Mouse (Mus musculus) small intestine, adult 2 months (tissue): ENCODE results near the gene Hes6. TPM values are rescaled to one million over a fixed set of nuclear protein-coding genes. Genes with fewer than 3 reads are reported as not detected.
A peak's percentile ranks its signal among the peaks of the same experiment; 100 is the strongest.

Experiments
- H3K27ac ChIP-seq: fragments of 200-500 bp; 2 replicates; pipeline ENCODE4 v1.5.1; 2012; ENCODE audit warnings: low read depth, low read length, control low read depth, inconsistent platforms; ENCODE audit not compliant: insufficient read depth
- H3K27me3 ChIP-seq: fragments of 200-500 bp; 2 replicates; pipeline ENCODE4 v1.6.1; 2012; ENCODE audit warnings: mild to moderate bottlenecking, moderate library complexity, low read length, inconsistent platforms; ENCODE audit not compliant: control insufficient read depth, insufficient read depth
- H3K36me3 ChIP-seq: fragments of 200-500 bp; 2 replicates; pipeline ENCODE4 v1.6.1; 2012; ENCODE audit warnings: mild to moderate bottlenecking, low read length, control low read depth, inconsistent platforms; ENCODE audit not compliant: control insufficient read depth, insufficient read depth
- H3K4me1 ChIP-seq: fragments of 200-500 bp; 2 replicates; pipeline ENCODE4 v1.6.1; 2012; ENCODE audit warnings: low read length, inconsistent platforms, mixed read lengths; ENCODE audit not compliant: control insufficient read depth, insufficient read depth, insufficient read length
- H3K4me3 ChIP-seq: fragments of 200-500 bp; 2 replicates; pipeline ENCODE4 v1.5.1; 2012; ENCODE audit warnings: low read depth, mild to moderate bottlenecking, control low read depth, inconsistent platforms, low read length, moderate library complexity
- CTCF ChIP-seq: fragments of 200-500 bp; IDR thresholded peaks from 2 replicates; pipeline ENCODE4 v1.5.1; 2012; ENCODE audit warnings: low read depth, mild to moderate bottlenecking, control low read depth, inconsistent platforms, low read length, moderate library complexity, mixed read lengths; ENCODE audit not compliant: insufficient replicate concordance, insufficient read length; ENCODE audit errors: extremely low read depth
- POLR2A ChIP-seq: fragments of 200-500 bp; IDR thresholded peaks from 2 replicates; pipeline ENCODE4 v1.6.1; 2012; ENCODE audit warnings: low read depth, mild to moderate bottlenecking, control low read depth, inconsistent platforms, low read length, moderate library complexity
- WGBS: fragments of 180-500 bp; shearing (Covaris S2); methylation state at CpG from one replicate; pipeline ENCODE4 v1.1.7; 2018; 5-methylcytosine and 5-hydroxymethylcytosine counted together
- polyA plus RNA-seq: library from polyadenylated mRNA; depleted of rRNA; stranded (reverse); fragments of >200 nt; gene quantifications from 2 replicates; pipeline ENCODE4 v1.2.3, GENCODE M21; 2012

Gene Hes6
- polyA plus RNA-seq, 1 experiment, result 113 TPM

- peak overlapping the region; percentile 44 for H3K4me3 ChIP-seq
- H3K27ac ChIP-seq, result peak overlapping the region; percentile 100
- H3K27me3 ChIP-seq, result no peaks in the 10 kb centered on the region
- H3K36me3 ChIP-seq, result no peaks in the 10 kb centered on the region
- no peak for TF ChIP-seq CTCF
- TF ChIP-seq POLR2A, result no peak
- WGBS, result 14% methylated on average over 5 of the region's 5 CpGs
- H3K4me1 ChIP-seq, result peaks cover 52% of the 10 kb centered on the region
Measured at GRCm38 (mm10) chr1:91457698-91458097, 43.9 kb upstream of the Hes6 start.

- no peak for TF ChIP-seq CTCF
- TF ChIP-seq POLR2A, result no peak
- H3K36me3 ChIP-seq, result no peaks in the 10 kb centered on the region
- no peaks in the 10 kb centered on the region for H3K27me3 ChIP-seq
- peaks cover 57% of the 10 kb centered on the region for H3K4me1 ChIP-seq
- 0 out of 2 replicates have a peak overlapping the region, but pooled peaks have one; percentile 3 for H3K4me3 ChIP-seq
- WGBS, result 28% methylated on average over 4 of the region's 4 CpGs
- peak overlapping the region; percentile 100 for H3K27ac ChIP-seq
Measured at GRCm38 (mm10) chr1:91457116-91457515, 43.3 kb upstream of the Hes6 start.

GRCm38 (mm10) chr1:91456301-91456801 lies 42.5 kb upstream of the Hes6 start:
- TF ChIP-seq POLR2A, result peak; percentile 13; the same call in 1 of the 2 replicates
- no peak for TF ChIP-seq CTCF
- no peaks in the 10 kb centered on the region for H3K27me3 ChIP-seq
- 5% methylated on average over 11 of the region's 11 CpGs for WGBS
- peak overlapping the region; percentile 100 for H3K27ac ChIP-seq
- H3K36me3 ChIP-seq, result no peaks in the 10 kb centered on the region
- H3K4me3 ChIP-seq, result peak overlapping the region; percentile 29
- H3K4me1 ChIP-seq, result peaks cover 62% of the 10 kb centered on the region

GRCm38 (mm10) chr1:91455661-91456161 lies 41.9 kb upstream of the Hes6 start:
- no peak for TF ChIP-seq CTCF
- no peak for TF ChIP-seq POLR2A
- WGBS, result 12% methylated on average over 7 of the region's 7 CpGs
- H3K27me3 ChIP-seq, result no peaks in the 10 kb centered on the region
- H3K36me3 ChIP-seq, result no peaks in the 10 kb centered on the region
- peak overlapping the region; percentile 100 for H3K27ac ChIP-seq
- H3K4me3 ChIP-seq, result peak overlapping the region; percentile 37
- H3K4me1 ChIP-seq, result peaks cover 60% of the 10 kb centered on the region

- no peak for TF ChIP-seq POLR2A
- no peak for TF ChIP-seq CTCF
- 52% methylated on average over 3 of the region's 3 CpGs for WGBS
- Histone ChIP-seq H3K27me3 (no peaks in the 10 kb centered on the region), H3K4me1 (peaks cover 53% of the 10 kb centered on the region), H3K36me3 (peaks cover 4% of the 10 kb centered on the region; the same call in 1 of the 2 replicates), H3K27ac (peak overlapping the region; percentile 100), H3K4me3 (no peak overlapping the region)
Measured at GRCm38 (mm10) chr1:91454927-91455326, 41.1 kb upstream of the Hes6 start.

- Histone ChIP-seq H3K4me3 (no peak overlapping the region), H3K27me3 (no peaks in the 10 kb centered on the region), H3K27ac (peak overlapping the region; percentile 100), H3K4me1 (peaks cover 55% of the 10 kb centered on the region), H3K36me3 (peaks cover 7% of the 10 kb centered on the region)
- WGBS, result 18% methylated on average over 3 of the region's 3 CpGs
- TF ChIP-seq CTCF (no peak), POLR2A (no peak)
Measured at GRCm38 (mm10) chr1:91454366-91454765, 40.5 kb upstream of the Hes6 start.

GRCm38 (mm10) chr1:91453932-91454331 lies 40.1 kb upstream of the Hes6 start:
- Histone ChIP-seq H3K4me1 (peaks cover 59% of the 10 kb centered on the region), H3K27me3 (no peaks in the 10 kb centered on the region), H3K27ac (peak overlapping the region; percentile 100), H3K4me3 (no peak overlapping the region), H3K36me3 (peaks cover 10% of the 10 kb centered on the region)
- TF ChIP-seq CTCF (no peak), POLR2A (no peak)
- 24% methylated on average over 9 of the region's 9 CpGs for WGBS

- Histone ChIP-seq H3K27ac (no peak overlapping the region), H3K36me3 (peaks cover 28% of the 10 kb centered on the region), H3K4me1 (peaks cover 57% of the 10 kb centered on the region), H3K27me3 (no peaks in the 10 kb centered on the region), H3K4me3 (no peak overlapping the region)
- TF ChIP-seq CTCF (no peak), POLR2A (no peak)
- WGBS, result 51% methylated on average over 5 of the region's 5 CpGs
Measured at GRCm38 (mm10) chr1:91451547-91452084, 37.8 kb upstream of the Hes6 start.
